Mouse (Mus musculus) kidney, embryonic 14.5 days (tissue): ENCODE data around the gene Ak8. TPM values are rescaled to one million over a fixed set of nuclear protein-coding genes. Genes with fewer than 3 reads are reported as not detected.

Experiments used
- ATAC-seq: fragments of 200-750 bp; cut with Nextera tagmentation; 2 replicates; pipeline ENCODE4 v1.8.0; 2017; ENCODE audit warnings: moderate number of reproducible peaks, mild to moderate bottlenecking, moderate TSS enrichment, moderate library complexity; ENCODE audit not compliant: low FRiP score, low TSS enrichment
- H3K27ac ChIP-seq: fragments of 300-500 bp; sonication (generic); 2 replicates; pipeline ENCODE4 v1.5.1; 2014; ENCODE audit warnings: low read depth, mild to moderate bottlenecking, low read length, moderate library complexity, mixed read lengths
- H3K27me3 ChIP-seq: fragments of 300-500 bp; sonication (generic); 2 replicates; pipeline ENCODE4 v1.6.1; 2014; ENCODE audit warnings: mild to moderate bottlenecking, low read length; ENCODE audit not compliant: control insufficient read depth, insufficient read depth
- H3K36me3 ChIP-seq: fragments of 300-500 bp; sonication (generic); 2 replicates; pipeline ENCODE4 v1.6.1; 2014; ENCODE audit warnings: low read length, mixed read lengths; ENCODE audit not compliant: control insufficient read depth, insufficient read depth
- H3K4me1 ChIP-seq: fragments of 300-500 bp; sonication (generic); 2 replicates; pipeline ENCODE4 v1.6.1; 2014; ENCODE audit warnings: low read length, mixed read lengths; ENCODE audit not compliant: control insufficient read depth, insufficient read depth
- H3K4me2 ChIP-seq: fragments of 300-500 bp; sonication (generic); replicated peaks from 2 replicates; pipeline ENCODE4 v1.6.1; 2014; ENCODE audit warnings: low read depth, mild to moderate bottlenecking, low read length
- H3K4me3 ChIP-seq: fragments of 300-500 bp; sonication (generic); 2 replicates; pipeline ENCODE4 v1.5.1; 2014; ENCODE audit warnings: mild to moderate bottlenecking, low read length
- H3K9ac ChIP-seq: fragments of 300-500 bp; sonication (generic); 2 replicates; pipeline ENCODE4 v1.6.1; 2014; ENCODE audit warnings: low read depth, mild to moderate bottlenecking, low read length, moderate library complexity
- H3K9me3 ChIP-seq: fragments of 300-500 bp; sonication (generic); 2 replicates; pipeline ENCODE4 v1.6.1; 2016; ENCODE audit warnings: low read length; ENCODE audit not compliant: control insufficient read depth
- WGBS: fragments of 180-500 bp; shearing (Covaris S2); extraction: QIAGEN DNeasy Blood & Tissue Kit; methylation state at CpG from one replicate; pipeline ENCODE4 v1.1.7; 2014; 5-methylcytosine and 5-hydroxymethylcytosine counted together
- polyA plus RNA-seq: library from polyadenylated mRNA; unstranded; fragments of >200 nt; fragmentation: Nextera tagmentation; extraction: Ambion mirVana; gene quantifications from 2 replicates; pipeline ENCODE4 v1.2.1, GENCODE M21; 2014

Ak8 gene
- polyA plus RNA-seq, 1 experiment from 2014 or later, result 0.97 TPM

DNA sequence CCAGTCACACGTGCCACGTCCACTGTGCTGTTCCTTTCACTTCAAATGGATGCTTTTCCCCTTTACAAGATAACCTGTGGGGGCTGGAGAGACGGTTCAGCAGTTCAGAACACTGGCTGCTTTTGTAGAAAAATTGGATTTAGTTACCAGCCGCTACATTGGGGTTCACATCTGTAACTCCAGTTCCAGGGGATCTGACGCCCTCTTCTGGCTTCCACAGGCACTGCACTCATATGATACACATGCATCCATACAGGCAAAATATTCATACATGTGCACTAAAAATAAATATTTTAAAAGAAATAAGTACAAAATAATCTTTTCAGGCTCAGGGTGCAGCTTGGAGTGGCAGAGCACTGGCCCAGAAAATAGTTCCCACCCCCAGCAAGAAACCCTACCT, 94.7 kb downstream of the Ak8 start:
- no peak overlapping the region for H3K27ac ChIP-seq
- H3K9me3 ChIP-seq, result no peaks in the 10 kb centered on the region
- ATAC-seq, result no peak
- no peaks in the 10 kb centered on the region for H3K36me3 ChIP-seq
- no peak overlapping the region for H3K9ac ChIP-seq
- no peak overlapping the region for H3K4me2 ChIP-seq
- H3K4me1 ChIP-seq, result no peaks in the 10 kb centered on the region; the same call in 1 of the 2 replicates
- H3K27me3 ChIP-seq, result no peaks in the 10 kb centered on the region
- H3K4me3 ChIP-seq, result no peak overlapping the region
- 64% methylated on average over 5 of the region's 5 CpGs for WGBS

GRCm38 (mm10) chr2:28796298-28796697, 96.3 kb downstream of the Ak8 start:
- WGBS, result 70% methylated on average over 8 of the region's 8 CpGs
- Histone ChIP-seq H3K9me3 (no peaks in the 10 kb centered on the region), H3K36me3 (no peaks in the 10 kb centered on the region), H3K4me3 (no peak overlapping the region), H3K27me3 (no peaks in the 10 kb centered on the region), H3K4me1 (no peaks in the 10 kb centered on the region; the same call in 1 of the 2 replicates), H3K9ac (no peak overlapping the region), H3K4me2 (no peak overlapping the region), H3K27ac (no peak overlapping the region)
- no peak for ATAC-seq

- 26% methylated on average over 18 of the region's 18 CpGs for WGBS
- H3K4me3 ChIP-seq, result no peak overlapping the region
- no peaks in the 10 kb centered on the region for H3K36me3 ChIP-seq
- H3K27me3 ChIP-seq, result no peaks in the 10 kb centered on the region
- H3K9me3 ChIP-seq, result no peaks in the 10 kb centered on the region
- no peak overlapping the region for H3K27ac ChIP-seq
- H3K9ac ChIP-seq, result no peak overlapping the region
- no peak for ATAC-seq
- H3K4me2 ChIP-seq, result no peak overlapping the region
- no peaks in the 10 kb centered on the region; the same call in 1 of the 2 replicates for H3K4me1 ChIP-seq
Measured at GRCm38 (mm10) chr2:28797490-28798106, 97.6 kb downstream of the Ak8 start.

- no peak overlapping the region for H3K9ac ChIP-seq
- no peak overlapping the region; the same call in 1 of the 2 replicates for H3K27ac ChIP-seq
- H3K36me3 ChIP-seq, result no peaks in the 10 kb centered on the region
- H3K27me3 ChIP-seq, result no peaks in the 10 kb centered on the region
- H3K9me3 ChIP-seq, result no peaks in the 10 kb centered on the region
- no peak overlapping the region for H3K4me3 ChIP-seq
- no peak overlapping the region for H3K4me2 ChIP-seq
- 10% methylated on average over 3 of the region's 3 CpGs for WGBS
- no peaks in the 10 kb centered on the region; the same call in 1 of the 2 replicates for H3K4me1 ChIP-seq
- ATAC-seq, result no peak
Measured at GRCm38 (mm10) chr2:28798390-28798789, 98.4 kb downstream of the Ak8 start.

DNA sequence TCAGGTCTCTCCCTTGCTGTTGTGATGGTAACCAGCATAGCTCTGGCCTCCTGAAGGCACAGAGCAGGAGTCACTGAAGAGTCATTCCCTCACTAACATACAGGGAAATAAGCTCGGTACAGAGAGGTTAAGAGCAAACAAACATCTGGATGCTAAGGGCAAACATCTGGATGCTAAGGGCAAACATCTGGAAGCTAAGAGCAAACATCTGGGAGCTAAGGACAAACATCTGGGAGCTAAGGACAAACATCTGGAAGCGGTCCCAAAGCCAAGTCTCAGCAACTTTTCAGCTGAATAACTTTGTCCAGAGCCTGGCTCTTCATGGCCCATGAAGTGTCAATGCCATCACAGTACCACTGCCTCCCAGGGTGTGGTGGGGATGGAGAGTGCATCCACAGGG, 99.6 kb downstream of the Ak8 start:
- H3K9ac ChIP-seq, result no peak overlapping the region
- no peaks in the 10 kb centered on the region for H3K9me3 ChIP-seq
- no peak overlapping the region for H3K4me2 ChIP-seq
- no peak overlapping the region for H3K4me3 ChIP-seq
- H3K36me3 ChIP-seq, result no peaks in the 10 kb centered on the region
- no peak for ATAC-seq
- H3K27ac ChIP-seq, result no peak overlapping the region
- H3K4me1 ChIP-seq, result no peaks in the 10 kb centered on the region; the same call in 1 of the 2 replicates
- no peaks in the 10 kb centered on the region for H3K27me3 ChIP-seq
- WGBS, result 62% methylated on average over 2 of the region's 2 CpGs

GRCm38 (mm10) chr2:28803406-28803805, 103.4 kb downstream of the Ak8 start:
- WGBS, result 88% methylated on average over 7 of the region's 7 CpGs
- H3K4me2 ChIP-seq, result no peak overlapping the region
- H3K9ac ChIP-seq, result no peak overlapping the region
- no peaks in the 10 kb centered on the region for H3K27me3 ChIP-seq
- H3K27ac ChIP-seq, result no peak overlapping the region
- no peak overlapping the region for H3K4me3 ChIP-seq
- H3K36me3 ChIP-seq, result no peaks in the 10 kb centered on the region
- H3K9me3 ChIP-seq, result no peaks in the 10 kb centered on the region
- no peak for ATAC-seq
- no peaks in the 10 kb centered on the region; the same call in 1 of the 2 replicates for H3K4me1 ChIP-seq

DNA sequence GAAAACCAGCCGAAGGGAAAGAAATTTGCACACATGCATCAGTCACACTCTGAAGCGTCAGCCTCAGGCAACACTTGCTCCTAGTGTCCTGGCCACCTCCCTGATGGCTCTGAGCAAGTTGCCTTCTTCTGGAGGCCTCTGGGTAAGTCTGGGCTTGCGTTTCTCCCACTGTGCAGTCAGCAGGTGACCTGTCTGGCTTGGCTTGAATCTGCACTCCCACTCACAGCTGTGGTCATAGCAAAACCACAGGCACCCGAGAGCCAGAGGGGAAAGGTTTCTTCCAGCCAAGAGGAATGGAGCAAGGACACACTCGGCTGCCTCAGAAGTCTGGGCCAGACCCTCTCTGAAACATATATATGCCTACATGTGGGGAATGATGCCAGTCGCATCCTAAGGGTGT, 108.9 kb downstream of the Ak8 start:
- ATAC-seq, result no peak
- no peak overlapping the region for H3K4me2 ChIP-seq
- 61% methylated on average over 6 of the region's 6 CpGs for WGBS

GRCm38 (mm10) chr2:28810260-28811013, 110.5 kb downstream of the Ak8 start:
- WGBS, result 57% methylated on average over 5 of the region's 5 CpGs

More for the DNA sequence above, 108.9 kb downstream of the Ak8 start:
- Histone ChIP-seq H3K27me3 (no peaks in the 10 kb centered on the region), H3K4me1 (no peaks in the 10 kb centered on the region; the same call in 1 of the 2 replicates), H3K4me3 (no peak overlapping the region), H3K9me3 (no peaks in the 10 kb centered on the region), H3K27ac (no peak overlapping the region), H3K9ac (no peak overlapping the region), H3K36me3 (no peaks in the 10 kb centered on the region)

GRCm38 (mm10) chr2:28818866-28819265, 118.9 kb downstream of the Ak8 start:
- H3K4me2 ChIP-seq, result no peak overlapping the region
- no peaks in the 10 kb centered on the region for H3K9me3 ChIP-seq
- H3K4me3 ChIP-seq, result no peak overlapping the region
- H3K27ac ChIP-seq, result no peak overlapping the region
- ATAC-seq, result no peak
- no peaks in the 10 kb centered on the region for H3K27me3 ChIP-seq
- H3K4me1 ChIP-seq, result no peaks in the 10 kb centered on the region
- H3K36me3 ChIP-seq, result peaks cover 11% of the 10 kb centered on the region
- no peak overlapping the region for H3K9ac ChIP-seq
- WGBS, result 78% methylated on average over 4 of the region's 4 CpGs

More at GRCm38 (mm10) chr2:28810260-28811013, 110.5 kb downstream of the Ak8 start:
- Histone ChIP-seq H3K9ac (no peak overlapping the region), H3K4me2 (no peak overlapping the region), H3K4me3 (no peak overlapping the region), H3K27ac (no peak overlapping the region), H3K9me3 (no peaks in the 10 kb centered on the region), H3K36me3 (no peaks in the 10 kb centered on the region), H3K4me1 (no peaks in the 10 kb centered on the region; the same call in 1 of the 2 replicates), H3K27me3 (no peaks in the 10 kb centered on the region)
- no peak for ATAC-seq
